Mouse (Mus musculus) embryo, embryonic 10.5 days (tissue): ENCODE measurements around the gene Itsn1.
A peak's percentile ranks its signal among the peaks of the same experiment; 100 is the strongest.

Source experiments
- DNase-seq: peaks from one replicate; pipeline ENCODE4 v3.0.0-alpha.2; 2015; ENCODE audit warnings: low spot score

Itsn1 gene

GRCm38 (mm10) chr16:91730446-91730845 lies 1.4 kb downstream of the Itsn1 start:
- DNase-seq = peak; percentile 57

GRCm38 (mm10) chr16:91732816-91733215 lies 3.7 kb downstream of the Itsn1 start:
- no peak for DNase-seq

- DNase-seq = no peak
Measured at GRCm38 (mm10) chr16:91734771-91735170, 5.7 kb downstream of the Itsn1 start.

GRCm38 (mm10) chr16:91736046-91736816 lies 7.2 kb downstream of the Itsn1 start:
- no peak for DNase-seq

- no peak for DNase-seq
Measured at GRCm38 (mm10) chr16:91738505-91738904, 9.4 kb downstream of the Itsn1 start.

GRCm38 (mm10) chr16:91740184-91740917 lies 11.3 kb downstream of the Itsn1 start:
- DNase-seq = no peak

- DNase-seq = no peak
Measured at GRCm38 (mm10) chr16:91740918-91741255, 11.8 kb downstream of the Itsn1 start.

- DNase-seq = no peak
Measured at GRCm38 (mm10) chr16:91743055-91743454, 14.0 kb downstream of the Itsn1 start.

GRCm38 (mm10) chr16:91746101-91746950 lies 17.2 kb downstream of the Itsn1 start:
- peak; percentile 61 for DNase-seq

GRCm38 (mm10) chr16:91747567-91747966 lies 18.5 kb downstream of the Itsn1 start:
- DNase-seq = no peak

- no peak for DNase-seq
Measured at GRCm38 (mm10) chr16:91751644-91752385, 22.7 kb downstream of the Itsn1 start.

- DNase-seq = no peak
Measured at GRCm38 (mm10) chr16:91753611-91754010, 24.5 kb downstream of the Itsn1 start.

GRCm38 (mm10) chr16:91754957-91755356 lies 25.9 kb downstream of the Itsn1 start:
- no peak for DNase-seq

GRCm38 (mm10) chr16:91761202-91761601 lies 32.1 kb downstream of the Itsn1 start:
- no peak for DNase-seq

- no peak for DNase-seq
Measured at GRCm38 (mm10) chr16:91761761-91762160, 32.7 kb downstream of the Itsn1 start.

- no peak for DNase-seq
Measured at GRCm38 (mm10) chr16:91762476-91762875, 33.4 kb downstream of the Itsn1 start.

GRCm38 (mm10) chr16:91763975-91764374 lies 34.9 kb downstream of the Itsn1 start:
- DNase-seq = no peak

- DNase-seq = no peak
Measured at GRCm38 (mm10) chr16:91764414-91764813, 35.3 kb downstream of the Itsn1 start.

GRCm38 (mm10) chr16:91765121-91765815 lies 36.2 kb downstream of the Itsn1 start:
- no peak for DNase-seq

- DNase-seq = no peak
Measured at GRCm38 (mm10) chr16:91765816-91766210, 36.7 kb downstream of the Itsn1 start.

- no peak for DNase-seq
Measured at GRCm38 (mm10) chr16:91767165-91767701, 38.2 kb downstream of the Itsn1 start.
